Mouse (Mus musculus) limb, embryonic 11.5 days (tissue): ENCODE data around the gene Mlycd. TPM values are rescaled to one million over a fixed set of nuclear protein-coding genes. Genes with fewer than 3 reads are reported as not detected.

ENCODE experiments used
- ATAC-seq: fragments of 200-750 bp; cut with Nextera tagmentation; 2 replicates; pipeline ENCODE4 v1.8.0; 2017; ENCODE audit warnings: low read depth; ENCODE audit not compliant: insufficient number of reproducible peaks, low FRiP score, low TSS enrichment
- DNase-seq: peaks from one replicate; pipeline ENCODE4 v3.0.0-alpha.2; 2015; ENCODE audit warnings: low spot score
- H3K27ac ChIP-seq: fragments of 300-500 bp; sonication (generic); replicated peaks from 2 replicates; pipeline ENCODE4 v1.5.1; 2014; ENCODE audit warnings: low read depth, mild to moderate bottlenecking, low read length
- H3K27me3 ChIP-seq: fragments of 300-500 bp; sonication (generic); 2 replicates; pipeline ENCODE4 v1.6.1; 2014; ENCODE audit warnings: mild to moderate bottlenecking, low read length, mixed read lengths; ENCODE audit not compliant: control insufficient read depth, insufficient read depth
- H3K36me3 ChIP-seq: fragments of 300-500 bp; sonication (generic); 2 replicates; pipeline ENCODE4 v1.6.1; 2014; ENCODE audit warnings: mild to moderate bottlenecking, low read length, moderate library complexity, mixed read lengths; ENCODE audit not compliant: control insufficient read depth, insufficient read depth
- H3K4me1 ChIP-seq: fragments of 300-500 bp; sonication (generic); 2 replicates; pipeline ENCODE4 v1.6.1; 2014; ENCODE audit warnings: low read length, mixed read lengths; ENCODE audit not compliant: control insufficient read depth, insufficient read depth
- H3K4me2 ChIP-seq: fragments of 300-500 bp; sonication (generic); 2 replicates; pipeline ENCODE4 v1.6.1; 2014; ENCODE audit warnings: low read depth, mild to moderate bottlenecking, moderate library complexity; ENCODE audit not compliant: severe bottlenecking
- H3K4me3 ChIP-seq: fragments of 300-500 bp; sonication (generic); 2 replicates; pipeline ENCODE4 v1.5.1; 2014; ENCODE audit warnings: low read depth, low read length
- H3K9ac ChIP-seq: fragments of 300-500 bp; sonication (generic); 2 replicates; pipeline ENCODE4 v1.6.1; 2014; ENCODE audit warnings: mild to moderate bottlenecking, low read length
- H3K9me3 ChIP-seq: fragments of 300-500 bp; sonication (generic); 2 replicates; pipeline ENCODE4 v1.6.1; 2016; ENCODE audit warnings: low read length; ENCODE audit not compliant: control insufficient read depth
- WGBS: fragments of 180-500 bp; shearing (Covaris S2); extraction: QIAGEN DNeasy Blood & Tissue Kit; methylation state at CpG from one replicate; pipeline ENCODE4 v1.1.7; 2014; 5-methylcytosine and 5-hydroxymethylcytosine counted together
- polyA plus RNA-seq: library from polyadenylated mRNA; unstranded; fragments of >200 nt; fragmentation: Nextera tagmentation; extraction: Ambion mirVana; gene quantifications from 2 replicates; pipeline ENCODE4 v1.2.1, GENCODE M21; 2014

Mlycd gene
- polyA plus RNA-seq, 1 experiment from 2014 or later = 6.9 TPM

DNA sequence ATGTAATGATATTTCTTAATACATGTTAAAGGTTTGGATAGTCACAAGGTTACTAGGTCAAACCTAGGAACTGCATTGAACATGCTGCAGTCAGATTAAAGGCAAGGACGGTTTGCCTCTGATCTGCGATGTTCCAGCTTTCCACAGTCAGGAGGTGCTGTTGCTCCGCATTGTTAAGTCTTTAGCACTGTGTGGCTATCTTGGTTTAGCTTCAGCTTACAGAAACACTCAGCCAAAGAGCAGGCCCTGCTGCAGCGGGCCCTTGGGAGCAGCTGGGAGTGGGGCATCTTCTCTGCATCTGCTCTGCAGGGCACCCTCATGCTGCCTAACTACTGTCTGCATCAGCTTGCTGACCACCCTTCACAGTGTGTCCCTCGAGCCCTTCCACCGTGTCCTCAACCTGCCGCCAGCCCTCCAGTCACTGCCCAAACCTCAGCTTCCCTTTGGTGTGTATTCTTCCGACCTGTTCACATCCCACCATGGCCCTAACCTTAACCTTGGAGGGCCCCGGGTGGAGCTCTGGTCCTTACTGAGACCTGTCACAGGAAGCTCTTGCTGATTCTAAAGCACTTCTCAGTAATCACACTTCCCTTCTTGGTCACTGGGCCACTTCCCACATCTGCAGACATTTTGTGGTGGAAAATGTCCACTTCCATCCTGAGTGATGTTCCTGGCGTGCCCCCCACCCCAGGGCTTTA is 17.5 kb downstream of the Mlycd start:
- Histone ChIP-seq H3K9me3 (no peaks in the 10 kb centered on the region), H3K4me1 (no peaks in the 10 kb centered on the region), H3K36me3 (no peaks in the 10 kb centered on the region; the same call in 1 of the 2 replicates), H3K9ac (no peak overlapping the region), H3K4me2 (peak overlapping the region; percentile 26; the same call in 1 of the 2 replicates), H3K4me3 (no peak overlapping the region), H3K27ac (no peak overlapping the region), H3K27me3 (no peaks in the 10 kb centered on the region)
- ATAC-seq (no peak), DNase-seq (no peak)
- 58% methylated on average over 10 of the region's 10 CpGs for WGBS

- Histone ChIP-seq H3K36me3 (no peaks in the 10 kb centered on the region; the same call in 1 of the 2 replicates), H3K27ac (no peak overlapping the region), H3K4me1 (no peaks in the 10 kb centered on the region), H3K9ac (peak overlapping the region; percentile 2; the same call in 1 of the 2 replicates), H3K27me3 (no peaks in the 10 kb centered on the region), H3K9me3 (no peaks in the 10 kb centered on the region), H3K4me2 (peak overlapping the region; percentile 26), H3K4me3 (no peak overlapping the region)
- ATAC-seq = peak; percentile 24; the same call in 1 of the 2 replicates
- peak; percentile 88 for DNase-seq
- WGBS = 14% methylated on average over 18 of the region's 18 CpGs
These were observed 18.2 kb downstream of the Mlycd start for GRCm38 (mm10) chr8:119412735-119413498.

GRCm38 (mm10) chr8:119413605-119414004 is 18.9 kb downstream of the Mlycd start:
- no peak overlapping the region for H3K4me2 ChIP-seq
- H3K4me1 ChIP-seq = no peaks in the 10 kb centered on the region
- no peaks in the 10 kb centered on the region for H3K9me3 ChIP-seq
- no peaks in the 10 kb centered on the region; the same call in 1 of the 2 replicates for H3K36me3 ChIP-seq
- 83% methylated on average over 10 of the region's 10 CpGs for WGBS
- DNase-seq = no peak
- H3K4me3 ChIP-seq = no peak overlapping the region
- H3K27ac ChIP-seq = no peak overlapping the region
- H3K9ac ChIP-seq = no peak overlapping the region
- ATAC-seq = no peak
- H3K27me3 ChIP-seq = no peaks in the 10 kb centered on the region

DNA sequence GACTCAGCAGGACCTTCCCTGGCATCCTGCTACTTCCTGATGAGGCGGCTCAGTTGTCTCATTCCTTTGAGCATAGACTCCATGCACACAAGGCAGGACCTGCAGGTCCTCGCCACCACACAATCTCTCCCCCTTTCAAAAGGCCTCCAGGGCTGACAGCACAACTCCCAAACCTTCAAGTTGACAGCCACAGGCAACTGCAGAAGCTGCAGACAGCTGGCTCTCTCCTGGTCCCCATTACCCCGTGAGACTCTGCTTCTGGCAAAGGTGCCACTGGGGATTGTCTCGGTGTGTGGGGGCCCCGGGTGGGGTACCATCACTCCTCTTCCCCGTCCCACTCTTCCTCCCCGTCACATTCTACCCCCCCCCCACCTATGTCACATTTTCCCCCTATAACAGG is 25.6 kb downstream of the Mlycd start:
- Histone ChIP-seq H3K9ac (no peak overlapping the region), H3K4me2 (no peak overlapping the region), H3K27me3 (no peaks in the 10 kb centered on the region), H3K4me3 (no peak overlapping the region), H3K36me3 (no peaks in the 10 kb centered on the region), H3K9me3 (no peaks in the 10 kb centered on the region), H3K4me1 (no peaks in the 10 kb centered on the region), H3K27ac (no peak overlapping the region)
- 76% methylated on average over 7 of the region's 7 CpGs for WGBS
- no peak for DNase-seq
- no peak for ATAC-seq

GRCm38 (mm10) chr8:119421603-119422122 is 27.0 kb downstream of the Mlycd start:
- no peak overlapping the region for H3K27ac ChIP-seq
- 70% methylated on average over 9 of the region's 9 CpGs for WGBS

DNA sequence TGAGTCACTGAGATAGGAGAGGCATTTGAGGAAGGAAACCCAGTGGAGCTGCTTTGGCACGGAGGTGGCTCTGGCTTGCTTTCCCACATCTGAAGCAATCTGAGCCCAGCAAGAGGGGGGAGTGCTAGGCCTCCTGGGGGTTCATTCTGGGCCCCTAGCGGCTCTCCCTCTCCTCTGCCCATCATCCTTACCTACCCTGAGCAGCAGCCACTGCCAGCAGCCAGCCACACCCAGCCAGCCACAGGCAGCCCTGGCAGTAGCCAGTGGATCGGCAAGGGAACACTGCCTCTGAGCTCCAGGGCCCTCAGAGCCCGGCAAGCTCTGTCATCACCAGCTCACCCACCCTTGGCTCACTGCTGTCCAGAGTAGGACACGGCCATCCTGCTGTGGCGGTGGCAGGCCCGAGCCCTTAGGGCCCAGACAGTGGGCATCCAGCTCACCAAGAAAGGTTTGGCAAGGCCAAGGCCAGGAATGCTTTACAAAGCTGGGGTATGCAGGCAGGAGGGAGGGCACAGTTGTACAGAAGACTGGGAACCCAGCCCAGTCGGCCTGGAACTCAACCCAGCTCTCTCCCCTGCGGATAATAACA is 27.5 kb downstream of the Mlycd start:
- Histone ChIP-seq H3K27ac (no peak overlapping the region), H3K9me3 (no peaks in the 10 kb centered on the region), H3K4me3 (no peak overlapping the region), H3K9ac (no peak overlapping the region), H3K4me2 (no peak overlapping the region), H3K27me3 (no peaks in the 10 kb centered on the region), H3K4me1 (no peaks in the 10 kb centered on the region), H3K36me3 (no peaks in the 10 kb centered on the region)
- WGBS = 75% methylated on average over 9 of the region's 9 CpGs
- DNase-seq = no peak
- no peak for ATAC-seq

More at GRCm38 (mm10) chr8:119421603-119422122, 27.0 kb downstream of the Mlycd start:
- no peak overlapping the region for H3K9ac ChIP-seq
- no peaks in the 10 kb centered on the region for H3K27me3 ChIP-seq
- no peak overlapping the region for H3K4me2 ChIP-seq
- H3K36me3 ChIP-seq = no peaks in the 10 kb centered on the region
- DNase-seq = no peak
- ATAC-seq = no peak
- H3K4me3 ChIP-seq = no peak overlapping the region
- H3K9me3 ChIP-seq = no peaks in the 10 kb centered on the region
- H3K4me1 ChIP-seq = no peaks in the 10 kb centered on the region

DNA sequence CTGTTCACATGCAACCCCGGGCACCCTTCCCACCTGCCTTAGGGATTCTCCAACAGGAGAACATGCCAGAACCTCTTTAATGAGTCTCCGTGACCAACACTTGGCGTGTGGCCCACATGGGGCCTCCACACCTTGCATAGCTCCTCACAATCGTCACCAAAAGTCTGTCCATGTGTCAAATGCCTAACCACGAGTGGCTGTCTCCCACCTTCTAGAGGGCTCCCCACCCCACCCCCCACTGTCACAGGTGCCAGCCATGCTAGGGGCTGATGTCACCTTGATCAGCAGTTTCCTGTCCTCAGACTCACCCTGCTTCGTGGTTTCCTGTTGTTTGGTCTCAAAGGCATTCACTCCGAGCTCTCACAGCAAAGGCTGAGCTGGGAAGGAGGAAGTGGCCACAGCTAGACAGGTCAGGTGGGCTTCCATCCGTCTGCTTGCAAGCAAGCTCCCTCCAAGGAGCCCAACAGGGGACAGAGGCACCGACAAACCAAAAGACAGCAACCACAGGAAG is 29.0 kb downstream of the Mlycd start:
- Histone ChIP-seq H3K4me3 (no peak overlapping the region), H3K27me3 (no peaks in the 10 kb centered on the region), H3K9me3 (no peaks in the 10 kb centered on the region), H3K4me1 (no peaks in the 10 kb centered on the region), H3K9ac (no peak overlapping the region), H3K27ac (no peak overlapping the region; the same call in 1 of the 2 replicates), H3K4me2 (no peak overlapping the region), H3K36me3 (no peaks in the 10 kb centered on the region)
- ATAC-seq (no peak), DNase-seq (no peak)
- WGBS = 59% methylated on average over 9 of the region's 9 CpGs

DNA sequence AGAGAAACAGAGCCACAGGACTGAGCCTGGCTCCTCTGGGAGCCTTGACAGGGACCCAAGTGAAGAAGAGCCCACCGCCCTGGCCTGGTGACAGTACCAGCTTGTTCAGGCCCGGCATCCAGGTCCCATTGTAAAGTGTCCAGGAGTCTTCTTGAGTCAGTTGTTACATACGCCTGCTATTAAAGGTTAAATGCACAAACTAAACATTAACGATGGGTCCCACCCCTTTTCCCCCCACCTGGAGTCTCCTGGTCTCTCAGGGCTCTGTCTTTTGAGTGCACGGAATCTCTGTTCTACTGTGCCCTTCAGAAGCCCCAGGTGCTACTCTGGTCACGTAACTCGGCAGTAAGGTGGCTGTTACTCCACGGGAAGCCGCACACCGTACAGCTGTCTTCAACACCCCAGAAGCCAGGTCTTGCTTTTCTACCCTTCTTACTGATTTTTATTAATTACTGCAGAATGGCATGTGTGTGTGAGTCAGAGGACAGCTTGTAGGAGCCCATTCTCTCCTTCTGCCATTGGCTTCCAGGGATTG is 29.6 kb downstream of the Mlycd start:
- ATAC-seq (no peak), DNase-seq (no peak)
- 89% methylated on average over 10 of the region's 10 CpGs for WGBS
- Histone ChIP-seq H3K27me3 (no peaks in the 10 kb centered on the region), H3K27ac (no peak overlapping the region; the same call in 1 of the 2 replicates), H3K4me2 (no peak overlapping the region), H3K9ac (no peak overlapping the region), H3K9me3 (no peaks in the 10 kb centered on the region), H3K36me3 (no peaks in the 10 kb centered on the region), H3K4me3 (no peak overlapping the region), H3K4me1 (no peaks in the 10 kb centered on the region)
